Mouse (Mus musculus) thymus, adult 2 months (tissue): ENCODE measurements around the gene Ass1. TPM values are rescaled to one million over a fixed set of nuclear protein-coding genes. Genes with fewer than 3 reads are reported as not detected.

Experiments
- DNase-seq: peaks from one replicate; pipeline ENCODE4 v3.0.0; 2021
- H3K27ac ChIP-seq: fragments of 200-500 bp; 2 replicates; pipeline ENCODE4 v1.5.1; 2012; ENCODE audit warnings: low read length, control low read depth; ENCODE audit not compliant: control insufficient read depth, insufficient read depth
- H3K27me3 ChIP-seq: fragments of 200-500 bp; 2 replicates; pipeline ENCODE4 v1.6.1; 2012; ENCODE audit warnings: mild to moderate bottlenecking, low read length, moderate library complexity, mixed read lengths; ENCODE audit not compliant: control insufficient read depth, insufficient read depth
- H3K36me3 ChIP-seq: fragments of 200-500 bp; 2 replicates; pipeline ENCODE4 v1.6.1; 2012; ENCODE audit warnings: mild to moderate bottlenecking, low read length, moderate library complexity; ENCODE audit not compliant: control insufficient read depth, insufficient read depth
- H3K4me1 ChIP-seq: fragments of 200-500 bp; replicated peaks from 2 replicates; pipeline ENCODE4 v1.6.1; 2012; ENCODE audit warnings: low read length; ENCODE audit not compliant: control insufficient read depth, insufficient read depth
- H3K4me3 ChIP-seq: fragments of 200-500 bp; 2 replicates; pipeline ENCODE4 v1.5.1; 2012; ENCODE audit warnings: mild to moderate bottlenecking, low read length, control low read depth, moderate library complexity; ENCODE audit not compliant: control insufficient read depth, insufficient read depth
- CTCF ChIP-seq: fragments of 200-500 bp; IDR thresholded peaks from 2 replicates; pipeline ENCODE4 v1.5.1; 2012; ENCODE audit warnings: mild to moderate bottlenecking, control low read depth, low read length, moderate library complexity, borderline replicate concordance; ENCODE audit not compliant: control insufficient read depth, poor library complexity, insufficient read depth; ENCODE audit errors: extremely low read depth
- POLR2A ChIP-seq: fragments of 200-500 bp; IDR thresholded peaks from 2 replicates; pipeline ENCODE4 v1.6.1; 2012; ENCODE audit warnings: mild to moderate bottlenecking, low read length, control low read depth, moderate library complexity; ENCODE audit not compliant: control insufficient read depth, poor library complexity, insufficient read depth; ENCODE audit errors: extremely low read depth
- WGBS: fragments of 180-500 bp; shearing (Covaris S2); methylation state at CpG from one replicate; pipeline ENCODE4 v1.1.7; 2018; 5-methylcytosine and 5-hydroxymethylcytosine counted together
- polyA plus RNA-seq: library from polyadenylated mRNA; depleted of rRNA; stranded (reverse); fragments of >200 nt; gene quantifications from 2 replicates; pipeline ENCODE4 v1.2.3, GENCODE M21; 2012; rRNA removed

The Ass1 gene
- polyA plus RNA-seq: 36.3 and 46.6 TPM in 2 replicates

DNA sequence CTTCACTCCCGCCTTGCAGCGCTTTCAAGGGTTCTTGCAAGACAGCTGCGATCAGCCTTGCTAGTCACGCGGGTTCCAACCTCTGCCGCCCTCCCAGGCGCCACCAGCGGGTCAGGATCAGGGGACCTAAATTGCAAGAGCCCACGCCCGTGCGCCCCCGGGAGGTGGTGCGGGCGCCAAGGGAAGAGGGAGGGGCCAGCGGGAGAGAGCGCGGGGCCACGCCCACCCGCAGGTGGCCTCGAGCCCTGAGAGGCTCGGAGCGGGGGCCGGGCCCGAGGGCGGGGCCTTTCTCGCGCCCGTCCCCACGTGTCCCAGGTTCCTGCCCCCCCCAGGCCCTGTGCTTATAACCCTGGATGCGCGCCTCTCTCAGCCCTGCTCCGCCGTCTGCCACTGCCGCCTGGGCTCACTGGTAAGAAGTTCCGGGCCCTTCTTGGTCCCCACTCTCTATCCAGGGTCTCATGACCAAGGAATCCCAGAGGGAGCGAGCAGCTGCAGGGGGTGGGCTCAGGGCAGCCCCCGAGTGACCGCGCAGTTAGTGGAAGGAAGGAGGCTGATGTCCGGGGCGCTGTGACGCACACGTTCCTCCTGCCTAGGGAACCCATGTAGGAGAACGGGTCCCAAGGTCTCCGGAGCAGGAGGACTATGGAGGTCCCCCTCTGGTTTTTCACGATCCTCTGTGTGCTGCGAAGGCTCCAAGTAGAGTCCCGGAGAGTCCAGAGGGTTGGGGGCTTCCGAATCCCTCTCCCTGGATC lies at the start of gene Ass1:
Gene Ass1, plus strand, starts transcription at position 277 of the 752 bp plus-strand sequence.
- TF ChIP-seq POLR2A: 0 out of 2 replicates have a peak, but pooled peaks have one; percentile 32
- TF ChIP-seq CTCF: peak; percentile 54; the same call in 1 of the 2 replicates
- under 1% methylated on average over 49 of the region's 49 CpGs for WGBS
- no peak within 1 kb of the TSS for H3K27ac ChIP-seq

DNA sequence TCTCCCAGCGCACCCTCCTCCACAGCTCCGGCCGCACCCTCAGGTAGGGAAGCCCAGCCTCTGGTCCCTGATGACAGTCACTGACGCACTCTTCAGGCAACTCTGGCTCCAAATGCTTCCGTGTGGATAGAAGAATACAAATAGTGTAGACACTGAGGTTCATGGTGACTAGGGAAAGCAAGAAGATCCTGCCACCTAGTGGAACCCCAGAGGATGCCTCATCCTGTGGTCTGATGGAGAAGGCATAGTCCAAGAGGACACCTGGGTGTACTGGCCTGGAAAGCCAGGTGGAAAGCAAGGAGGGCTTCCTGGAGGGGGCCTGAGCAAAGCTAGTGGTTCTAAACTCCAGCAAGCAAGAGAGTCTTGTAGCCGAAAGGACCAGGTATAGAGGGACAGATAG lies 49.1 kb upstream of the Ass1 start:
- no peak for TF ChIP-seq CTCF
- no peak for TF ChIP-seq POLR2A
- DNase-seq: no peak
- H3K27ac ChIP-seq: no peak overlapping the region
- H3K27me3 ChIP-seq: no peaks in the 10 kb centered on the region
- H3K4me3 ChIP-seq: no peak overlapping the region
- peaks cover 10% of the 10 kb centered on the region; the same call in 1 of the 2 replicates for H3K4me1 ChIP-seq
- 88% methylated on average over 6 of the region's 6 CpGs for WGBS
- no peaks in the 10 kb centered on the region for H3K36me3 ChIP-seq

More for the DNA sequence above, at the start of gene Ass1:
- H3K27me3 ChIP-seq: no peaks in the 10 kb centered on the region
- H3K36me3 ChIP-seq: no peaks in the 10 kb centered on the region
- peak; percentile 90 for DNase-seq
- peaks cover 19% of the 10 kb centered on the region for H3K4me1 ChIP-seq
- H3K4me3 ChIP-seq: peak within 1 kb of the TSS; percentile 55

DNA sequence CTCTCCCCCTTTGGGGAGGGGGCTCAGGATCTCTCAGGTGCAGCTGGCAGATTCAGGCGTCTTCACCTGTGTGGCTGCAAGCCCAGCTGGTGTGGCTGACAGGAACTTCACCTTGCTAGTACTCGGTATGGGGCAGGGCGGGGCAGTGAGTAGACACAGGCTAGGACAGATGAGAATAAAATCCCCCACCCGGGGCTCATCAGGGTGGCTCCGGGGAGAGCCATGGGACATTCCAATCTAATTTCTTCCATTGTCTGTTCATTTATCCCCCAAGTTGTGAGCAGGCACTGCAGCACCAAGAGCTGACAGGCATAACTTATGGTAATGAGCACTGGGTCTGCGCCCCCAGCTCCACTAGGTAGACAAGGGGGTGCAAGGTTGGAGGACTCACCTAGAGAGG lies 47.4 kb upstream of the Ass1 start:
- peaks cover 8% of the 10 kb centered on the region; the same call in 1 of the 2 replicates for H3K4me1 ChIP-seq
- H3K27me3 ChIP-seq: no peaks in the 10 kb centered on the region
- no peak overlapping the region for H3K27ac ChIP-seq
- DNase-seq: no peak
- WGBS: 73% methylated on average over 6 of the region's 6 CpGs
- TF ChIP-seq POLR2A (no peak), CTCF (no peak)
- H3K4me3 ChIP-seq: no peak overlapping the region
- H3K36me3 ChIP-seq: no peaks in the 10 kb centered on the region

DNA sequence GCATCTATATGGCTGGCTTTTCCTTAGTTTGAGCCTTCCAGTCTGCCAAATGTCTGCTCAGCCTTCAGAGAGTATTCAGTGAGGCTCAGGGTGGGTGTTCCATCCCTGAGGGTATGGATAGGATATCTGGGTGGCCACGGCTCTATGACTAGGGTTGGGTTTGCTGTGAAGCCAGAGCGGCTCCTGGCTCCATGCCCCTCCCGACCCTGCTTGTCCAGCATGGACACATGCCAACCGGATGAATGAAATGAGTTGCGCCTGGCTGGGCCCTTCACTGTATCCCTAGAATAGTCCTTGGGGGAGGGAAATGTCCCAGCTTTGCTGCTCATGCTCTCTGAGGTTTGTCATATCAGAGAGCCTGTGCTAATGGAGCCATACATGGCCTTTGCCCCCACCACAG lies 38.5 kb upstream of the Ass1 start:
- no peaks in the 10 kb centered on the region for H3K36me3 ChIP-seq
- 99% methylated on average over 5 of the region's 5 CpGs for WGBS
- no peak overlapping the region for H3K4me3 ChIP-seq
- TF ChIP-seq POLR2A: no peak
- TF ChIP-seq CTCF: no peak
- no peak overlapping the region for H3K27ac ChIP-seq
- peaks cover 10% of the 10 kb centered on the region for H3K4me1 ChIP-seq
- no peaks in the 10 kb centered on the region for H3K27me3 ChIP-seq
- no peak for DNase-seq

DNA sequence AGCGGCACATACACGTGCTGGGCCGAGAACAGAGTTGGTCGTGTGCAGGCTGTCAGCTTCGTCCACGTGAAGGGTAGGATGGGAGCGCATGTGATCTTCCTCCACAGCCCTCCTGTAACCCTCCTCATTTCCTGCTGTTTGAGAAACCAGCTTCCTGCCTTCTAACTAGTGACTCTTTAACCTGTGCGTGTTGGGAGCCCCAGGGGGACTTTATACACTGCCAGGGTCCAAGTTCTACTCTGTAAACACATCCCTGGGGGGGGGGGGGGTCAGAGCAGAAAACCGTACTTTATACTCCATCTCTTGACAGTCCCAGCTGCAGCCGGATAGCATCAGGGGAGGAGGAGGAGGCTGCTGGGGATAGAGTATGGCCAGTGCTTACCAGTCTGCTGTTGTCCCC lies 35.3 kb upstream of the Ass1 start:
- Histone ChIP-seq H3K27me3 (no peaks in the 10 kb centered on the region), H3K27ac (no peak overlapping the region), H3K4me1 (peaks cover 10% of the 10 kb centered on the region), H3K4me3 (no peak overlapping the region), H3K36me3 (no peaks in the 10 kb centered on the region)
- TF ChIP-seq CTCF: no peak
- TF ChIP-seq POLR2A: no peak
- DNase-seq: no peak
- 31% methylated on average over 10 of the region's 10 CpGs for WGBS

DNA sequence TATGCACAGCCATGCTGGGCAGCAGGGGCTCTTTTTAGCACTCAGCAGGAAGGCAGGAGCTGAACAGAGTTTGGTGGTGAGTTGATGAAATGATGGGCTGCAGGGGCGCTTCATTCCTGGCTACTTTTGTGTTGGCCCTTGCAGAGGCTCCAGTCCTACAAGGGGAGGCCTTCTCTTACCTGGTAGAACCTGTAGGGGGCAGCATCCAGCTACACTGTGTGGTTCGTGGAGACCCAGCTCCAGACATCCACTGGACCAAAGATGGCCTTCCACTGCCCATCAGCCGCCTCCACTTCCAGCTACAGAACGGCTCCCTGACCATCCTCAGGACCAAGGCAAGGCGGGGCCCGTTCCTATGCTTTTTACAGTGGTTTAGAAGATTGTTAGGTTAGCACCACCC lies 34.4 kb upstream of the Ass1 start:
- H3K27ac ChIP-seq: no peak overlapping the region
- DNase-seq: peak; percentile 20

More for the DNA sequence above, 34.4 kb upstream of the Ass1 start:
- TF ChIP-seq CTCF: peak; percentile 19; the same call in 1 of the 2 replicates
- TF ChIP-seq POLR2A: no peak
- Histone ChIP-seq H3K4me1 (peaks cover 10% of the 10 kb centered on the region), H3K27me3 (no peaks in the 10 kb centered on the region), H3K36me3 (no peaks in the 10 kb centered on the region), H3K4me3 (no peak overlapping the region)
- 52% methylated on average over 6 of the region's 6 CpGs for WGBS
